Mouse (Mus musculus): ENCODE measurements around the gene Gm31571.
"Not testable (repeated sequence)": the region's sequence is repeated elsewhere in the genome, so short reads cannot be mapped to it uniquely, and the experiment has no call there.

The Gm31571 gene

DNA sequence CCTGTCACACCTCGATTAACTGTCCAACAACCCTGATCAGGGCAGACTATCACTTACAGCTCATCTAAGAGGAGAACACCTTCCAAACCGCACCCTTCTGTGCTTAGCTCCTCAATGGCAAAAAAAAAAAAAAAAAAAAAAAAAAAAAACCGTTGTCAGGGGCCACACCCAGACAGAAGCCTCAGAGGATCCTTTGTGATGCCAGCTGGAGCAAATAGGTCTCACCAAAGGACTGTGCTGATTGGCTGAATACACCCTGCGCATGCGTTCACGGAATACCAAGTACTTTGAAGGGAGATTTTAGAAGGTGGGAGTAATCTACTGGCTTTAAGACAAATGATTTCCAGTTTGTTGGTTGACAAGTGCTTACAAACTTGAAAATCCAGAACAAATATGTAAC, at the start of gene Gm31571:
Gene Gm31571, minus strand, starts transcription at position 101 of the 400 bp plus-strand sequence.
- DNase-seq (ENCODE audit: low read depth): not testable (repeated sequence)

Data from NIH3T3 (cell line).